Mouse (Mus musculus): ENCODE data around the gene Tle3.

DNA sequence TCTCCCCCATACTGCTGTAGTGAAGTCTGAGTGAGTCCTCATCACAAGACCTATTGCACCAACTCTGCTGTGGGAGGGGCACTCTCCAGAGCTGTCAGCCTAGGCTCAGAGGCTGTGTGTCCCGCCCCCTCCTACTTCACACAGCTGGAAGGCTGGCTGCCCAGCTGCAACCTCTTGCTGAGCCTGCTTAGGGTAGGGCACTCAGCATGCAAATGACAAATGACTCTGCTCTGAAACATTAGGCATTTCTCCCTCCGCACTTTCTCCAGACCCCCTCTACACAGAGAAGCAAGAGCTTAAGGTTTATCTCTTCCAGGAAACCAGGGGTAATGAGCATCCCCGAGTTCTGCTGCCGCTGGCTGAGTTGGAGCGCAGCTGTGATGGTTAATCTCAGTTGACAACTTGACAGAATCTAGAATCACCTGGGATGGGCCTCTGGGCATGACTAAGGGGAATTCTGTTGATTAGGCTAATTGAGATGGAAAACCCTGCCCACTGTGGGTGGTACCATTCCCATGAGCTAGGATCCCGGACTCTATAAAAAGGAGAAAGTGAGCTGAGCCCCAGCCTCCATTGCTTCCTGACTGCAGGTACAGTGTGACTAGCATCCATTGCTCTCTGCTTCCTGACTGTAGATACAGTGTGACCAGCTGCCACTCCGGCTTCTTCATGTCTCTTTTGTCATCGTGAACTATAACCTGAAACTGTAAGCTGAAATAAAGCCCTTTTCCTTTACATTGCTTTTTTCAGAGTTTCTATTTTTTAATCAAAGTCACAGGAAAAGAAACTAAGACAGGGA is 63.2 kb downstream of the Tle3 start:
- TF ChIP-seq CTCF (IDR thresholded peaks at IDR 0.05; ENCODE audit: low read depth, low read length) (no peak), POLR2A (IDR thresholded peaks at IDR 0.05; ENCODE audit: extremely low read depth, insufficient read depth, low read length) (no peak)

Measured in liver, adult 2 months (tissue).